Mouse (Mus musculus) midbrain, embryonic 12.5 days (tissue): Measurements from ENCODE around the gene Rad1. TPM values are rescaled to one million over a fixed set of nuclear protein-coding genes. Genes with fewer than 3 reads are reported as not detected.
A peak's percentile ranks its signal among the peaks of the same experiment; 100 is the strongest.

Experiments used
- ATAC-seq: fragments of 200-750 bp; cut with Nextera tagmentation; 2 replicates; pipeline ENCODE4 v1.8.0; 2017; ENCODE audit warnings: low read depth, moderate TSS enrichment, moderate library complexity; ENCODE audit not compliant: low FRiP score
- H3K27ac ChIP-seq: fragments of 300-500 bp; sonication (generic); replicated peaks from 2 replicates; pipeline ENCODE4 v1.5.1; 2016; ENCODE audit warnings: mild to moderate bottlenecking
- H3K27me3 ChIP-seq: fragments of 300-500 bp; sonication (generic); 2 replicates; pipeline ENCODE4 v1.6.1; 2016; ENCODE audit warnings: mild to moderate bottlenecking
- H3K36me3 ChIP-seq: fragments of 300-500 bp; sonication (generic); 2 replicates; pipeline ENCODE4 v1.6.1; 2016
- H3K4me1 ChIP-seq: fragments of 300-500 bp; sonication (generic); 2 replicates; pipeline ENCODE4 v1.6.1; 2016
- H3K4me2 ChIP-seq: fragments of 300-500 bp; sonication (generic); replicated peaks from 2 replicates; pipeline ENCODE4 v1.6.1; 2016; ENCODE audit warnings: mild to moderate bottlenecking, moderate library complexity
- H3K4me3 ChIP-seq: fragments of 300-500 bp; sonication (generic); 2 replicates; pipeline ENCODE4 v1.5.1; 2016; ENCODE audit warnings: mild to moderate bottlenecking
- H3K9ac ChIP-seq: fragments of 300-500 bp; sonication (generic); replicated peaks from 2 replicates; pipeline ENCODE4 v1.6.1; 2016; ENCODE audit warnings: mild to moderate bottlenecking, moderate library complexity
- H3K9me3 ChIP-seq: fragments of 300-500 bp; sonication (generic); 2 replicates; pipeline ENCODE4 v1.6.1; 2016; ENCODE audit warnings: mild to moderate bottlenecking
- WGBS: fragments of 180-500 bp; shearing (Covaris S2); methylation state at CpG from one replicate; pipeline ENCODE4 v1.1.7; 2016; 5-methylcytosine and 5-hydroxymethylcytosine counted together
- polyA plus RNA-seq: library from polyadenylated mRNA; unstranded; fragments of >200 nt; fragmentation: Nextera tagmentation; extraction: Ambion mirVana; gene quantifications from 2 replicates; pipeline ENCODE4 v1.2.1, GENCODE M21; 2016

The Rad1 gene
- polyA plus RNA-seq, result 41.3 and 42.4 TPM in 2 replicates

DNA sequence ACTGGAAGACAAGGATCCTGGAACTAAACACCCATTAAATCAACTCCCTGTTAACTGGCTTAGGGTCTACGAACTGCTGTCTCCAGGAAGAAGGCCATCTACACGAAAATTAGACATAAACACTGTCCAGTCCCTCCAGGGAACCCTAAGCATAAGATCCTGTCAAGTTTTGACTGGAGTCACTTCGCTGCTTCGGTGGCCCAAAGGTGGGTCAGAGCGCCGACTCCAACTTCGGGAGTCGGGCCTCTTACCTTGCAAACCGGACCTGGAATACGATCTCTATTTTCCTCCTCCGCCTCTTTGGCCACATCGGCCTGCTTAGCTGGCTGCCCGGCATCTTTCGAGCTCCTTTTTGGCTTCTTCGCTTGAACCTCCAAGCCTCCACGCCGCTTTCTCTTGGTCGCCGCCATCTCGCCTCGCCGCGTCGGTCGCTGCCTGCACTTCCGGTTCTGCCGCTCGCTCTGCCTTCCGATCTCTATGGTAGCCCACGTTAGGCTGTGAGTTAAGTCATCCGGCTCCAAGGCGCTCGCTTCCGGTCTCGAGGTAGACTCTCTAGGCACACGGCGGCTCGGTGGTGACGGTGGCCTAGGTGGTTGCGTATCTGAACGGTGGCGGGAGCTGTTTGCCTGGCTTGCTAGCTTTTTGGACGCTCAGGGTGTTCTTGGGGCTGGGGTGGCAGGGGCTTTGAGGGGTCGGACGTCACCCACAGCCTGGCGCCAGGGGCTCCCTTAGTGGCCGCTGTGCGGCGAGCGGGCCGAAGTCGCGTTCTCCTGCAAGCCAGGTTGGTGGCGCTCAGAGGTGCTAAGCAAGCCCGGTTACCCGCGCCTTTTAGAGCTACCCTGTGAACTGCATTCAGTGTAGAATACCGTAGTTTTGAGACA lies at the start of gene Rad1, which contains the start of gene Brix1:
Rad1 (plus strand) TSS at position 535 of the 881 bp plus-strand sequence.
Brix1 (minus strand) TSS at position 464 of the 881 bp plus-strand sequence.
- peak within 1 kb of the TSS; percentile 80 for H3K4me2 ChIP-seq
- peak within 1 kb of the TSS; percentile 86 for H3K4me3 ChIP-seq
- no peaks in the 10 kb centered on the region for H3K27me3 ChIP-seq
- peaks cover 18% of the 10 kb centered on the region for H3K4me1 ChIP-seq
- peak within 1 kb of the TSS; percentile 60; the same call in 1 of the 2 replicates for H3K27ac ChIP-seq
- H3K9ac ChIP-seq, result peak within 1 kb of the TSS; percentile 83
- H3K36me3 ChIP-seq, result peaks cover 30% of the 10 kb centered on the region
- under 1% methylated on average over 58 of the region's 58 CpGs for WGBS
- H3K9me3 ChIP-seq, result no peaks in the 10 kb centered on the region
- peak; percentile 100 for ATAC-seq

GRCm38 (mm10) chr15:10436893-10437292 lies 48.9 kb upstream of the Rad1 start:
- H3K36me3 ChIP-seq, result peaks cover 7% of the 10 kb centered on the region; the same call in 1 of the 2 replicates
- no peak overlapping the region for H3K9ac ChIP-seq
- no peaks in the 10 kb centered on the region for H3K4me1 ChIP-seq
- 0 out of 2 replicates have a peak, but pooled peaks cover 3% of the 10 kb centered on the region for H3K9me3 ChIP-seq
- H3K4me2 ChIP-seq, result no peak overlapping the region
- H3K4me3 ChIP-seq, result no peak overlapping the region
- H3K27me3 ChIP-seq, result no peaks in the 10 kb centered on the region
- 91% methylated on average over 1 of the region's 1 CpGs for WGBS
- H3K27ac ChIP-seq, result no peak overlapping the region
- no peak for ATAC-seq

- Histone ChIP-seq H3K9ac (no peak overlapping the region), H3K4me3 (no peak overlapping the region), H3K36me3 (peaks cover 16% of the 10 kb centered on the region), H3K27ac (no peak overlapping the region), H3K4me1 (no peaks in the 10 kb centered on the region), H3K9me3 (0 out of 2 replicates have a peak, but pooled peaks cover 3% of the 10 kb centered on the region), H3K27me3 (no peaks in the 10 kb centered on the region), H3K4me2 (no peak overlapping the region)
- ATAC-seq, result no peak
- 78% methylated on average over 6 of the region's 6 CpGs for WGBS
Measured at GRCm38 (mm10) chr15:10439963-10440362, 45.9 kb upstream of the Rad1 start.

DNA sequence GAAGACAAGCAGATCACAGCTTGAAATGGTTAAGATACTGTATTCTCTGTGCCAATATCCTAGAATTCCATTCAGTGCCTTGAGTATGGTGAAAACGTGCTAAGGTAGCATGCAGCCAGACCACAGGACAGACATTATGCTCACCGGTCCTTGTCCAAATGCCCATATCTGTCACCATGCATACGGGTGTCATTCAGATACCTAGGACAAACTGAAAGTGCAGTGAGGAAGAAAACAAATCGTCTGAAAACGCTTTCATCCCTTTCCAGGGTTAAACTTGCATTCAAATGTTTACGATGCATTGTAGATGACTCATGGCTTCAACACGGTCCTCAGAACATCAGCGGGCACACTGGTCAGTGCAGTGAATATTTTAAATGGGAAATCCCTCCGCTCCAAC lies 44.3 kb upstream of the Rad1 start:
- H3K27me3 ChIP-seq, result no peaks in the 10 kb centered on the region
- H3K27ac ChIP-seq, result no peak overlapping the region
- WGBS, result 92% methylated on average over 9 of the region's 9 CpGs
- H3K9ac ChIP-seq, result no peak overlapping the region
- H3K4me1 ChIP-seq, result no peaks in the 10 kb centered on the region
- ATAC-seq, result no peak
- H3K9me3 ChIP-seq, result 0 out of 2 replicates have a peak, but pooled peaks cover under 1% of the 10 kb centered on the region
- no peak overlapping the region for H3K4me3 ChIP-seq
- no peak overlapping the region for H3K4me2 ChIP-seq
- H3K36me3 ChIP-seq, result peaks cover 23% of the 10 kb centered on the region

- H3K9ac ChIP-seq, result no peak overlapping the region
- peaks cover 27% of the 10 kb centered on the region for H3K36me3 ChIP-seq
- no peak overlapping the region for H3K27ac ChIP-seq
- no peak overlapping the region for H3K4me3 ChIP-seq
- H3K4me2 ChIP-seq, result no peak overlapping the region
- WGBS, result 72% methylated on average over 1 of the region's 1 CpGs
- ATAC-seq, result no peak
- no peaks in the 10 kb centered on the region for H3K9me3 ChIP-seq
- H3K4me1 ChIP-seq, result no peaks in the 10 kb centered on the region
- H3K27me3 ChIP-seq, result no peaks in the 10 kb centered on the region
Measured at GRCm38 (mm10) chr15:10442275-10442674, 43.5 kb upstream of the Rad1 start.

- Histone ChIP-seq H3K4me1 (no peaks in the 10 kb centered on the region), H3K9me3 (no peaks in the 10 kb centered on the region), H3K27ac (no peak overlapping the region), H3K27me3 (no peaks in the 10 kb centered on the region), H3K36me3 (peaks cover 44% of the 10 kb centered on the region), H3K4me3 (no peak overlapping the region), H3K9ac (no peak overlapping the region), H3K4me2 (no peak overlapping the region)
- ATAC-seq, result no peak
- 81% methylated on average over 3 of the region's 3 CpGs for WGBS
Measured at GRCm38 (mm10) chr15:10447102-10447501, 38.7 kb upstream of the Rad1 start.

- 94% methylated on average over 12 of the region's 12 CpGs for WGBS
- Histone ChIP-seq H3K27me3 (no peaks in the 10 kb centered on the region), H3K27ac (no peak overlapping the region), H3K9me3 (no peaks in the 10 kb centered on the region), H3K4me3 (no peak overlapping the region), H3K36me3 (peaks cover 49% of the 10 kb centered on the region), H3K4me2 (no peak overlapping the region), H3K9ac (no peak overlapping the region), H3K4me1 (no peaks in the 10 kb centered on the region)
- ATAC-seq, result no peak
Measured at GRCm38 (mm10) chr15:10460986-10461385, 24.8 kb upstream of the Rad1 start.

GRCm38 (mm10) chr15:10463555-10463954 lies 22.3 kb upstream of the Rad1 start:
- no peak for ATAC-seq
- Histone ChIP-seq H3K9ac (no peak overlapping the region), H3K36me3 (peaks cover 32% of the 10 kb centered on the region), H3K9me3 (no peaks in the 10 kb centered on the region), H3K27me3 (no peaks in the 10 kb centered on the region), H3K4me3 (no peak overlapping the region), H3K4me1 (peaks cover 6% of the 10 kb centered on the region), H3K27ac (no peak overlapping the region), H3K4me2 (no peak overlapping the region)
- 89% methylated on average over 5 of the region's 5 CpGs for WGBS

DNA sequence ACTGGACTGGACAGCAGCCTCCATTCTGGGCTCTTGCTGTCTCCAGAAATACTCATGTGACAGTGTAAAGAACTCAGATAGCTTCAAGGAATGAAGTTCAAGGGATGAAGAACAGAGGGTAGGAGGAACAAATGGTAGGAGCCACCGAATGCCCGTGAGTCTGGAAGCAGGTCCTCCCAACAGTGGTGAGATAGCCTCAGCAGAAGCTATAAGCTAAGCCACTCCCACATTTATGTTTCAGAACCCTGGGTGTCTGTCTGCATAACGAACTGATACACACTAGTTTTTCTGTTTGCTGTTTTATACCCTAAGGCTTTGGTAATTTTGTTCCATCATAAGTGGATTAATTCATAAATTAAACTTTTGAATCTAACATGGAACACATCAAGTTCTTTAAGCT lies 21.1 kb upstream of the Rad1 start:
- ATAC-seq, result no peak
- Histone ChIP-seq H3K9me3 (no peaks in the 10 kb centered on the region), H3K27me3 (no peaks in the 10 kb centered on the region), H3K4me1 (peaks cover 15% of the 10 kb centered on the region), H3K9ac (no peak overlapping the region), H3K27ac (no peak overlapping the region), H3K36me3 (peaks cover 23% of the 10 kb centered on the region), H3K4me2 (no peak overlapping the region), H3K4me3 (no peak overlapping the region)
- 96% methylated on average over 3 of the region's 3 CpGs for WGBS

GRCm38 (mm10) chr15:10468761-10469160 lies 17.1 kb upstream of the Rad1 start:
- Histone ChIP-seq H3K27me3 (no peaks in the 10 kb centered on the region), H3K4me3 (no peak overlapping the region), H3K4me1 (peaks cover 19% of the 10 kb centered on the region), H3K4me2 (peak overlapping the region; percentile 63; the same call in 1 of the 2 replicates), H3K36me3 (no peaks in the 10 kb centered on the region), H3K9ac (no peak overlapping the region), H3K27ac (no peak overlapping the region), H3K9me3 (no peaks in the 10 kb centered on the region)
- ATAC-seq, result no peak
- WGBS, result 86% methylated on average over 3 of the region's 3 CpGs

DNA sequence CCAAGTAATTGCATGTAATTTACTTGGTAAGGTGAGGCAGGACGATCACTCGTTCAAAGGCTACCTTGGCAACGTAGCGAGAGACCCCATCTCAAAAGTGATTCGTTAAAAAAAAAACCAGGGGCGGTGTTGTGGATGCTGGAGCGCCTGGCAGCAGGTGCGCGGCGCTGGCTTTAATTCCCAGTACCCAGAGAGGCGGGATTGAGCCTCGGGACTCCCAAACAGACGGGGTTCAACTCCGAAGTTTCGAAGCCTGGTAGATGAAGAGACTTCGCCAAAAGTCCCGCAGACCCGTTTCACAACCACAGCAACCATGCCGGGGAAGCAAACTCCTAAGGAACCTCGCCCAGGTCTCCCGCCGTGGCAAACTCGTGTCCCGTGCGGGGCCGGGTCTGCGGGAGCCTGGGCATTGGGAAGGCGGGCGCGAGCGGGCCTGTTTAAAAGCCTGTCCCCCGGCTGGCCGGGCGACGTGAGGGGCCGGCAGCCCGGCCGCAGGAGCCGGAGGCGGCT lies 16.1 kb upstream of the Rad1 start:
- peaks cover 19% of the 10 kb centered on the region for H3K4me1 ChIP-seq
- peak overlapping the region; percentile 63 for H3K4me2 ChIP-seq
- peak overlapping the region; percentile 84 for H3K9ac ChIP-seq
- under 1% methylated on average over 40 of the region's 40 CpGs for WGBS
- H3K36me3 ChIP-seq, result no peaks in the 10 kb centered on the region
- peak; percentile 31 for ATAC-seq
- peak overlapping the region; percentile 85 for H3K27ac ChIP-seq
- no peaks in the 10 kb centered on the region for H3K9me3 ChIP-seq
- H3K4me3 ChIP-seq, result peak overlapping the region; percentile 89
- H3K27me3 ChIP-seq, result no peaks in the 10 kb centered on the region

DNA sequence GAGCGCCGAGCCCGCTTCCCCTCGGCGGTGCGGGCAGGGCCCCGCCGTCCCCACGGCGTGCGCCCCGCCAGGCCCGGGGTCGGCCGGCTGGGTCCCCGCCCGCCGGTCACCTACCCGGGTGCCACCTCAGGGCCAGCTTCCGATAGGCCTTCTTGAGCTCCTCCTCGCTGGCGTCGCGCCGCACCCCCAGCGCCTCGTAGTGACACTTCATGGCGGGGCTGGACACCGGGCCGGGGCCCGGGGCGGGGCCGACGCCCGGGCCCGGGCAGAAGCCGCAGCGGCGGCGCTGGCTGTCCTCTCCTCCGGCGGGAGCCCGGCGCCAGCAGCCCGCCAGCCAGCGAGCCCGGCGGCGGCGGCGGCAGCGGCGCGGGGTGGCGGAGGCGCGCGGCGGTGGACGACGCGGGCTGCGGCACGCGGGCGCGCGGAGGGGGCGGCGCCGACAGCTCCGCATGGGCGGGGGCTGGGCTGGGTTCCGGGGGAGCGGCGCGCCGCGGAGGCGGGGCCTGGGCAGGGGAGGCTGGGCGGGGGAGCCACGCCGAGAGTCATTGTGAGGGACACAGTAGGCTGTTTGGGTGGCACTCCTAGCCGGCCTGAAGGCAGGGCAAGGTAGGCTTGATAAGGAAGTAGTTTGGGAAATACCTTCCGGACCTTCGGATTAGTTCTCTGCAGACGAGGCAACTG lies 15.5 kb upstream of the Rad1 start, which contains the start of gene Dnajc21:
Dnajc21 (minus strand) TSS at position 366 of the 681 bp plus-strand sequence.
- peak; percentile 98 for ATAC-seq
- 2% methylated on average over 33 of the region's 87 CpGs for WGBS
- Histone ChIP-seq H3K4me2 (peak within 1 kb of the TSS; percentile 63), H3K4me3 (peak within 1 kb of the TSS; percentile 89), H3K4me1 (peaks cover 19% of the 10 kb centered on the region), H3K9ac (peak within 1 kb of the TSS; percentile 84), H3K36me3 (peaks cover 3% of the 10 kb centered on the region), H3K9me3 (no peaks in the 10 kb centered on the region), H3K27ac (peak within 1 kb of the TSS; percentile 85), H3K27me3 (no peaks in the 10 kb centered on the region)
